Mouse (Mus musculus): ENCODE measurements at regions not wholly inside any gene's neighbourhood (a gene's known extent, or its start where the extent isn't known, plus 50 kb on each side); places are given as distances from the start of the nearest gene placed in this dataset.

DNA sequence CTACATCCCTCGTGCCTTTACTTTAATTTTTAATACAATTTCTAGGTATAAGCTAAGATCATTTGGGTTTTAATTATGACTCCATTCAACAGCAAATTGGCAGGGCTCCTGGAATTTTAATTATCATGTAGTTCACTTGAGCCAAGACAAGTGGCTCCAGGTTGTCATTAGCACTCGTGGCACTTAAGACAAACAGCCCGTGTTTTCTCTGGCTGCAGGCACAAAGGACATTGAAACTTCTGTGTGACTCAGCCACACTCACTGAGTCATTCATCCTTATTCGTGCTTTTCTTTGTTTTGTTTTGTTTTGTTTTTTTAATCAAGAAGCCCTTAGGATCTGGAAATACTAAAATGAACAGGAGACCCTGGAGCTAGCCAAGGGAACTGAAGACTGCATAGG is 71.5 kb upstream of the Ankrd28 start:
- TF ChIP-seq CTCF (conservative IDR thresholded peaks at IDR 0.05; ENCODE audit: low read length): no peak
- no peak for TF ChIP-seq NANOG (IDR thresholded peaks at IDR 0.05; ENCODE audit: borderline replicate concordance, low read length)
- TF ChIP-seq POU5F1 (IDR thresholded peaks at IDR 0.05; ENCODE audit: borderline replicate concordance, low read length): no peak
